Comparison of ENCODE assay signal across 8 mouse cellular contexts in the genomic region with DNA sequence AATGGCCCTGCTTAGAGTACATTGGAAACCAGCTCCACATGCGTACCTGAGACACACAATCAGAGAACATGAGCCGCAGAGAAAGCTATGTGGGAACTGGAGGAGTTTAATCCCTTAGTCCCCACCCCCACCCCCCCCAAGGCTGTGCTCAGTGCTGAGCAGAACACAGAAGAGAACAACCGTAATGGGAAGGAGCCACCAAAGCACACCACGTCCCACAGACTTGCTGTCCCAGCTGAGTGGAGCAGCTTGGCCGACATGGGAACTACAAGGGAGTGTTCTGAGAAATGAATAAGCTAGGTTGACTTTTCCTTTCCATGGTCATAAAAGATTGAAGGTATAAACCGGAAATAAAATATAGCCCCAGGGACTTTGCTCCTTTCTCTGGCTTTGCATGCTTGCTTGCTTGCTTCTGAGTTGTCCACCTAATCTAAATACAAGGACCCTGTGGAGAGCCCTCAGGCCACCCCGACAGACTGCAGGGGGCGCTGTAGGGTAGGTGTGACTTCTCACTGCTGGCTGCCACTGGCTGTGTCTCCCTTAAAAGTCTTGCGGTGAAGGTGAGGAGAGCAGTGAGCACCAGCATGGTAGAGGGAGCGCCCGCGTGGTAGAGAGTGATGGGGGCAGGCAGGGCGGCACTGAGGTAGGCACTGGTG.
A peak's percentile ranks its signal among the peaks of the same experiment; 100 is the strongest.
DNase-seq lines count a peak whose midpoint lies in the region; ATAC-seq lines count a peak whose summit lies in the region.

No protein-coding gene starts in this region.

- 0 out of 2 replicates have a peak overlapping the region, but pooled peaks have one; percentile 24 for H3K27ac ChIP-seq in embryonic facial prominence, embryonic 12.5 days
- H3K27ac ChIP-seq in forebrain, embryonic 15.5 days (replicated peaks): no peak overlapping the region

- no peak overlapping the region for H3K9ac ChIP-seq in embryonic facial prominence, embryonic 12.5 days
- H3K9ac ChIP-seq in forebrain, embryonic 15.5 days (replicated peaks): no peak overlapping the region

- DNase-seq in frontal cortex, postnatal 25 days (ENCODE audit: low spot score in 2 of 2): no peak
- peak; percentile 57 for DNase-seq in CD4-positive helper T cell, adult 2 months (ENCODE audit: low read depth, low spot score)
- peak; percentile 62 to 63 for DNase-seq in kidney, postnatal 25 days
- DNase-seq in spleen, adult 12 weeks (ENCODE audit: low spot score): peak; percentile 17
- no peak for DNase-seq in Muller cell, postnatal 12 days (ENCODE audit: inconsistent ontology term)

- no peaks in the 10 kb centered on the region for H3K27me3 ChIP-seq in embryonic facial prominence, embryonic 12.5 days
- H3K27me3 ChIP-seq in forebrain, embryonic 15.5 days: no peaks in the 10 kb centered on the region

- no peak overlapping the region for H3K4me2 ChIP-seq in embryonic facial prominence, embryonic 12.5 days (replicated peaks)
- H3K4me2 ChIP-seq in forebrain, embryonic 15.5 days (replicated peaks): no peak overlapping the region

- H3K4me1 ChIP-seq in embryonic facial prominence, embryonic 12.5 days: peaks cover 18% of the 10 kb centered on the region
- no peaks in the 10 kb centered on the region for H3K4me1 ChIP-seq in forebrain, embryonic 15.5 days

- 60% methylated on average over 13 of the region's 13 CpGs for WGBS in embryonic facial prominence, embryonic 12.5 days
- 58% methylated on average over 13 of the region's 13 CpGs for WGBS in forebrain, embryonic 15.5 days

- ATAC-seq in frontal cortex, adult (ENCODE audit: low TSS enrichment): peak; percentile 69; the same call in 1 of the 2 replicates
- ATAC-seq in embryonic facial prominence, embryonic 12.5 days (ENCODE audit: insufficient number of reproducible peaks, insufficient read depth, low FRiP score, low TSS enrichment): 0 out of 2 replicates have a peak, but pooled peaks have one; percentile 28
- no peak for ATAC-seq in forebrain, embryonic 15.5 days (replicated peaks)

- no peaks in the 10 kb centered on the region for H3K9me3 ChIP-seq in embryonic facial prominence, embryonic 12.5 days
- no peaks in the 10 kb centered on the region for H3K9me3 ChIP-seq in forebrain, embryonic 15.5 days

- H3K36me3 ChIP-seq in embryonic facial prominence, embryonic 12.5 days: peaks cover 12% of the 10 kb centered on the region
- H3K36me3 ChIP-seq in forebrain, embryonic 15.5 days: 0 out of 2 replicates have a peak, but pooled peaks cover 5% of the 10 kb centered on the region

- H3K4me3 ChIP-seq in embryonic facial prominence, embryonic 12.5 days: no peak overlapping the region
- no peak overlapping the region for H3K4me3 ChIP-seq in forebrain, embryonic 15.5 days

Comparison
In these comparisons a context has a peak if more than half of its experiments do, and no peak if none do; other contexts are left out.
1. DNase-seq: peak in CD4-positive helper T cell, adult 2 months (single experiment), kidney, postnatal 25 days (2 of 2) and spleen, adult 12 weeks (single experiment); none in frontal cortex, postnatal 25 days (0 of 2) and Muller cell, postnatal 12 days (single experiment).